Mouse (Mus musculus): ENCODE data around the gene Pyy.

Pyy gene

GRCm38 (mm10) chr11:102107732-102108131 is at the start of gene Pyy:
Gene Pyy, minus strand, starts transcription at chr11:102107832.
- DNase-seq (ENCODE audit: low read depth, low spot score) = no peak

GRCm38 (mm10) chr11:102156786-102157089 is 49.1 kb upstream of the Pyy start:
- DNase-seq (ENCODE audit: low read depth, low spot score) = no peak

GRCm38 (mm10) chr11:102156039-102156785 is 48.6 kb upstream of the Pyy start, which contains the start of gene Tmem101:
Gene Tmem101, minus strand, starts transcription at chr11:102156404.
- peak; percentile 90 for DNase-seq (ENCODE audit: low read depth, low spot score)

GRCm38 (mm10) chr11:102147213-102147989 is 39.8 kb upstream of the Pyy start:
- no peak for DNase-seq (ENCODE audit: low read depth, low spot score)

- no peak for DNase-seq (ENCODE audit: low read depth, low spot score)
These were observed 38.9 kb upstream of the Pyy start for GRCm38 (mm10) chr11:102146531-102146930.

- no peak for DNase-seq (ENCODE audit: low read depth, low spot score)
These were observed 38.4 kb upstream of the Pyy start for GRCm38 (mm10) chr11:102146005-102146404.

- no peak for DNase-seq (ENCODE audit: low read depth, low spot score)
These were observed 37.9 kb upstream of the Pyy start, which contains the start of gene Nags for GRCm38 (mm10) chr11:102145471-102146001. Gene Nags, plus strand, starts transcription at chr11:102145513.

GRCm38 (mm10) chr11:102144957-102145470 is 37.4 kb upstream of the Pyy start:
- DNase-seq (ENCODE audit: low read depth, low spot score) = no peak

GRCm38 (mm10) chr11:102142355-102142754 is 34.7 kb upstream of the Pyy start:
- DNase-seq (ENCODE audit: low read depth, low spot score) = no peak

- peak; percentile 59 for DNase-seq (ENCODE audit: low read depth, low spot score)
These were observed 32.9 kb upstream of the Pyy start for GRCm38 (mm10) chr11:102140508-102140907.

- DNase-seq (ENCODE audit: low read depth, low spot score) = peak; percentile 54
These were observed 30.8 kb upstream of the Pyy start for GRCm38 (mm10) chr11:102138447-102138740.

- no peak for DNase-seq (ENCODE audit: low read depth, low spot score)
These were observed 30.2 kb upstream of the Pyy start for GRCm38 (mm10) chr11:102137625-102138446.

- DNase-seq (ENCODE audit: low read depth, low spot score) = no peak
These were observed 26.9 kb upstream of the Pyy start for GRCm38 (mm10) chr11:102134516-102134915.

GRCm38 (mm10) chr11:102117386-102117785 is 9.8 kb upstream of the Pyy start:
- no peak for DNase-seq (ENCODE audit: low read depth, low spot score)

- DNase-seq (ENCODE audit: low read depth, low spot score) = no peak
These were observed 8.6 kb upstream of the Pyy start for GRCm38 (mm10) chr11:102116241-102116640.

- no peak for DNase-seq (ENCODE audit: low read depth, low spot score)
These were observed 3.9 kb upstream of the Pyy start for GRCm38 (mm10) chr11:102111576-102111975.

- DNase-seq (ENCODE audit: low read depth, low spot score) = no peak
These were observed 721 bp downstream of the Pyy start for GRCm38 (mm10) chr11:102106911-102107310.

GRCm38 (mm10) chr11:102102485-102103258 is 5.0 kb downstream of the Pyy start:
- peak; percentile 56 for DNase-seq (ENCODE audit: low read depth, low spot score)

- DNase-seq (ENCODE audit: low read depth, low spot score) = no peak
These were observed 6.4 kb downstream of the Pyy start, which contains the start of gene Ppy for GRCm38 (mm10) chr11:102101219-102101618. Gene Ppy, minus strand, starts transcription at chr11:102101319.

GRCm38 (mm10) chr11:102096887-102097391 is 10.7 kb downstream of the Pyy start:
- peak; percentile 76 for DNase-seq (ENCODE audit: low read depth, low spot score)

- DNase-seq (ENCODE audit: low read depth, low spot score) = no peak
These were observed 11.2 kb downstream of the Pyy start for GRCm38 (mm10) chr11:102096446-102096845.
